10 mouse cellular contexts compared by ENCODE assay signal in genomic region chr10:42582566-42583110, GRCm38 (mm10). TPM values are rescaled to one million over a fixed set of nuclear protein-coding genes. Genes with fewer than 3 reads are reported as not detected.
DNase-seq lines count a peak whose midpoint lies in the region; ATAC-seq and TF ChIP-seq lines count a peak whose summit lies in the region.
"Had no signal": no experiment of that assay in that cellular context is flagged by ENCODE, and none has a peak within 500 bp of the region (broad histone marks: within the 10 kb centered on the region; RNA-seq: fewer than 3 reads in every experiment).

No protein-coding gene starts in this region.

- peaks cover 99% of the 10 kb centered on the region for H3K27me3 ChIP-seq in lung, embryonic 14.5 days (ENCODE audit: insufficient read depth, low read length)
- H3K27me3 ChIP-seq in hindbrain, embryonic 10.5 days (ENCODE audit: insufficient read depth, poor library complexity, severe bottlenecking): peaks cover 100% of the 10 kb centered on the region
- H3K27me3 ChIP-seq in midbrain, postnatal 0 days (ENCODE audit: insufficient read depth, low read length): peaks cover 68% of the 10 kb centered on the region

- no peaks in the 10 kb centered on the region for H3K36me3 ChIP-seq in lung, embryonic 14.5 days (ENCODE audit: insufficient read depth)
- H3K36me3 ChIP-seq in hindbrain, embryonic 10.5 days: no peaks in the 10 kb centered on the region
- no peaks in the 10 kb centered on the region for H3K36me3 ChIP-seq in midbrain, postnatal 0 days (ENCODE audit: insufficient read depth, low read length)

- ATAC-seq in lung, embryonic 14.5 days (ENCODE audit: insufficient read depth): no peak
- ATAC-seq in midbrain, postnatal 0 days (ENCODE audit: low FRiP score): no peak

- WGBS in lung, embryonic 14.5 days: under 1% methylated on average over 44 of the region's 44 CpGs
- whole genome bisulfite sequencing in hindbrain, embryonic 10.5 days: under 1% methylated on average over 44 of the region's 44 CpGs
- under 1% methylated on average over 44 of the region's 44 CpGs for WGBS in midbrain, postnatal 0 days

- no peaks in the 10 kb centered on the region for H3K9me3 ChIP-seq in lung, embryonic 14.5 days (ENCODE audit: low read depth, low read length)
- H3K9me3 ChIP-seq in hindbrain, embryonic 10.5 days: peaks cover 4% of the 10 kb centered on the region
- H3K9me3 ChIP-seq in midbrain, postnatal 0 days (ENCODE audit: low read length): no peaks in the 10 kb centered on the region

- no peak overlapping the region for H3K27ac ChIP-seq in lung, embryonic 14.5 days (ENCODE audit: low read depth)
- 0 out of 2 replicates have a peak overlapping the region, but pooled peaks have one; percentile 3 for H3K27ac ChIP-seq in hindbrain, embryonic 10.5 days
- no peak overlapping the region for H3K27ac ChIP-seq in midbrain, postnatal 0 days (ENCODE audit: low read depth, low read length)

- TF ChIP-seq CTCF in lung, embryonic 14.5 days (IDR thresholded peaks at IDR 0.05; ENCODE audit: low read depth): no peak
- TF ChIP-seq CTCF in midbrain, postnatal 0 days (IDR thresholded peaks at IDR 0.05): no peak

- 0 out of 2 replicates have a peak overlapping the region, but pooled peaks have one; percentile 3 for H3K4me2 ChIP-seq in lung, embryonic 14.5 days
- peak overlapping the region; percentile 30 for H3K4me2 ChIP-seq in midbrain, postnatal 0 days (ENCODE audit: low read depth, low read length, poor library complexity, severe bottlenecking)

- H3K4me3 ChIP-seq in lung, embryonic 14.5 days (ENCODE audit: low read depth, low read length): peak overlapping the region; percentile 9; the same call in 1 of the 2 replicates
- H3K4me3 ChIP-seq in hindbrain, embryonic 10.5 days: peak overlapping the region; percentile 39
- peak overlapping the region; percentile 26 for H3K4me3 ChIP-seq in midbrain, postnatal 0 days (ENCODE audit: low read depth, low read length)

- H3K9ac ChIP-seq in lung, embryonic 14.5 days: no peak overlapping the region
- H3K9ac ChIP-seq in midbrain, postnatal 0 days (replicated peaks; ENCODE audit: low read length, poor library complexity, severe bottlenecking): no peak overlapping the region

- peak; percentile 31 for DNase-seq in embryo, embryonic 10 days (ENCODE audit: low spot score)
- no peak for DNase-seq in embryo, embryonic 11 days
- no peak for DNase-seq in lung, embryonic 14.5 days
- no peak for DNase-seq in lung, adult 18-20 months
- DNase-seq in hindbrain, embryonic 10.5 days (ENCODE audit: low spot score): peak; percentile 68
- no peak for DNase-seq in midbrain, postnatal 0 days (ENCODE audit: low spot score)
- DNase-seq in adrenal gland, postnatal 4 days (ENCODE audit: low spot score in 2 of 2): no peak
- DNase-seq in right cerebral cortex, postnatal 36 days (ENCODE audit: low spot score in 2 of 2): no peak

- no peaks in the 10 kb centered on the region for H3K4me1 ChIP-seq in lung, embryonic 14.5 days (ENCODE audit: insufficient read depth)
- H3K4me1 ChIP-seq in hindbrain, embryonic 10.5 days (replicated peaks): peaks cover 61% of the 10 kb centered on the region
- no peaks in the 10 kb centered on the region for H3K4me1 ChIP-seq in midbrain, postnatal 0 days (ENCODE audit: insufficient read depth, low read length)

RNA-seq across cellular contexts. Expression of gene Nr2e1, which starts 0.8 kb away (rescaled TPM):
- polyA plus RNA-seq in lung, embryonic 14.5 days (2014; fragmentation: Nextera tagmentation; extraction: Ambion mirVana): not detected in 2 replicates
- 1.2 and 3.0 TPM in 2 replicates for polyA plus RNA-seq in hindbrain, embryonic 10.5 days (2016; fragmentation: Nextera tagmentation; extraction: Ambion mirVana)
- total RNA-seq in midbrain, postnatal 0 days (2014; rRNA removed): 1.3 and 3.2 TPM in 2 replicates
- polyA plus RNA-seq in midbrain, postnatal 0 days (2015; fragmentation: Nextera tagmentation; extraction: Ambion mirVana): 3.2 and 3.6 TPM in 2 replicates
- total RNA-seq in adrenal gland, postnatal 4 days (2021): not detected
- total RNA-seq: adrenal gland, adult 18-20 months; neutrophil, adult 5-6 weeks had no signal

RNA-seq across cellular contexts. Expression of gene Ostm1, which starts 1.0 kb away (rescaled TPM):
- 10.7 and 11.9 TPM in 2 replicates for polyA plus RNA-seq in lung, embryonic 14.5 days (2014; fragmentation: Nextera tagmentation; extraction: Ambion mirVana)
- polyA plus RNA-seq in hindbrain, embryonic 10.5 days (2016; fragmentation: Nextera tagmentation; extraction: Ambion mirVana): 15.3 and 16.1 TPM in 2 replicates
- 41.8 and 46.6 TPM in 2 replicates for total RNA-seq in midbrain, postnatal 0 days (2014; rRNA removed)
- 39.5 and 40.0 TPM in 2 replicates for polyA plus RNA-seq in midbrain, postnatal 0 days (2015; fragmentation: Nextera tagmentation; extraction: Ambion mirVana)
- total RNA-seq in adrenal gland, postnatal 4 days (2021): 10 to 100 TPM; 24.8 to 27.3 TPM

Comparison
In these comparisons a context has a peak if more than half of its experiments do, and no peak if none do; other contexts are left out.
1. DNase-seq: peak in embryo, embryonic 10 days (single experiment) and hindbrain, embryonic 10.5 days (single experiment); none in embryo, embryonic 11 days (single experiment), lung, embryonic 14.5 days (single experiment), lung, adult 18-20 months (0 of 2), midbrain, postnatal 0 days (single experiment), adrenal gland, postnatal 4 days (0 of 2) and right cerebral cortex, postnatal 36 days (0 of 2).
2. Peak in every context shown above with its lines, with median percentiles within 50 percentile points of each other: H3K4me3 ChIP-seq.